Mouse (Mus musculus): ENCODE data around the gene Edc4. TPM values are rescaled to one million over a fixed set of nuclear protein-coding genes. Genes with fewer than 3 reads are reported as not detected.

The Edc4 gene
- polyA plus RNA-seq, 1 experiment: 75.5 TPM

- no peaks in the 10 kb centered on the region for H3K27me3 ChIP-seq (ENCODE audit: control insufficient read depth, insufficient read depth, low read length)
- no peak for DNase-seq
- WGBS: 80% methylated on average over 5 of the region's 5 CpGs
- H3K27ac ChIP-seq (ENCODE audit: insufficient read depth, low read length): no peak overlapping the region
- no peak for TF ChIP-seq CTCF (IDR thresholded peaks at IDR 0.05; ENCODE audit: borderline replicate concordance, insufficient read depth, low read depth, low read length)
- no peak for TF ChIP-seq POLR2A (IDR thresholded peaks at IDR 0.05; ENCODE audit: borderline replicate concordance, insufficient read depth, low read length)
- peaks cover 9% of the 10 kb centered on the region; the same call in 1 of the 2 replicates for H3K4me1 ChIP-seq (ENCODE audit: control insufficient read depth, insufficient read depth, low read length)
- H3K4me3 ChIP-seq (replicated peaks; ENCODE audit: insufficient read depth, low read depth, low read length): no peak overlapping the region
These were observed 22.2 kb upstream of the Edc4 start for GRCm38 (mm10) chr8:105858495-105858894.

GRCm38 (mm10) chr8:105859314-105859713, 21.4 kb upstream of the Edc4 start:
- H3K27ac ChIP-seq (ENCODE audit: insufficient read depth, low read length): no peak overlapping the region
- no peak for DNase-seq
- peaks cover 9% of the 10 kb centered on the region; the same call in 1 of the 2 replicates for H3K4me1 ChIP-seq (ENCODE audit: control insufficient read depth, insufficient read depth, low read length)
- H3K4me3 ChIP-seq (replicated peaks; ENCODE audit: insufficient read depth, low read depth, low read length): no peak overlapping the region
- no peaks in the 10 kb centered on the region for H3K27me3 ChIP-seq (ENCODE audit: control insufficient read depth, insufficient read depth, low read length)
- no peak for TF ChIP-seq CTCF (IDR thresholded peaks at IDR 0.05; ENCODE audit: borderline replicate concordance, insufficient read depth, low read depth, low read length)
- TF ChIP-seq POLR2A (IDR thresholded peaks at IDR 0.05; ENCODE audit: borderline replicate concordance, insufficient read depth, low read length): no peak
- WGBS: 70% methylated on average over 5 of the region's 5 CpGs

GRCm38 (mm10) chr8:105860143-105860981, 20.3 kb upstream of the Edc4 start, which contains the start of gene Nutf2:
Gene Nutf2, plus strand, starts transcription at chr8:105860580.
- peak; percentile 92 to 98 for DNase-seq
- no peak for TF ChIP-seq CTCF (IDR thresholded peaks at IDR 0.05; ENCODE audit: borderline replicate concordance, insufficient read depth, low read depth, low read length)
- peak; percentile 56; the same call in 1 of the 2 replicates for TF ChIP-seq POLR2A (IDR thresholded peaks at IDR 0.05; ENCODE audit: borderline replicate concordance, insufficient read depth, low read length)
- 1% methylated on average over 59 of the region's 59 CpGs for WGBS

GRCm38 (mm10) chr8:105861951-105862350, 18.7 kb upstream of the Edc4 start:
- Histone ChIP-seq H3K4me1 (ENCODE audit: control insufficient read depth, insufficient read depth, low read length) (peaks cover 9% of the 10 kb centered on the region), H3K4me3 (replicated peaks; ENCODE audit: insufficient read depth, low read depth, low read length) (peak overlapping the region; percentile 72), H3K27ac (ENCODE audit: insufficient read depth, low read length) (no peak overlapping the region), H3K27me3 (ENCODE audit: control insufficient read depth, insufficient read depth, low read length) (no peaks in the 10 kb centered on the region)
- no peak for DNase-seq
- 0% methylated on average over 1 of the region's 1 CpGs for WGBS
- TF ChIP-seq CTCF (IDR thresholded peaks at IDR 0.05; ENCODE audit: borderline replicate concordance, insufficient read depth, low read depth, low read length): no peak
- no peak for TF ChIP-seq POLR2A (IDR thresholded peaks at IDR 0.05; ENCODE audit: borderline replicate concordance, insufficient read depth, low read length)

More at GRCm38 (mm10) chr8:105860143-105860981, 20.3 kb upstream of the Edc4 start, which contains the start of gene Nutf2:
- H3K27me3 ChIP-seq (ENCODE audit: control insufficient read depth, insufficient read depth, low read length): no peaks in the 10 kb centered on the region
- H3K4me1 ChIP-seq (ENCODE audit: control insufficient read depth, insufficient read depth, low read length): peaks cover 9% of the 10 kb centered on the region; the same call in 1 of the 2 replicates
- H3K27ac ChIP-seq (ENCODE audit: insufficient read depth, low read length): peak within 1 kb of the TSS; percentile 86
- H3K4me3 ChIP-seq (replicated peaks; ENCODE audit: insufficient read depth, low read depth, low read length): peak within 1 kb of the TSS; percentile 72

GRCm38 (mm10) chr8:105866364-105867029, 14.2 kb upstream of the Edc4 start:
- no peak overlapping the region for H3K27ac ChIP-seq (ENCODE audit: insufficient read depth, low read length)
- H3K27me3 ChIP-seq (ENCODE audit: control insufficient read depth, insufficient read depth, low read length): no peaks in the 10 kb centered on the region
- no peak overlapping the region for H3K4me3 ChIP-seq (replicated peaks; ENCODE audit: insufficient read depth, low read depth, low read length)
- 82% methylated on average over 6 of the region's 6 CpGs for WGBS
- no peak for TF ChIP-seq POLR2A (IDR thresholded peaks at IDR 0.05; ENCODE audit: borderline replicate concordance, insufficient read depth, low read length)
- TF ChIP-seq CTCF (IDR thresholded peaks at IDR 0.05; ENCODE audit: borderline replicate concordance, insufficient read depth, low read depth, low read length): peak; percentile 18; the same call in 1 of the 2 replicates
- DNase-seq: no peak
- peaks cover 9% of the 10 kb centered on the region for H3K4me1 ChIP-seq (ENCODE audit: control insufficient read depth, insufficient read depth, low read length)

- peak overlapping the region; percentile 89 for H3K27ac ChIP-seq (ENCODE audit: insufficient read depth, low read length)
- DNase-seq: peak; percentile 68 to 86
- WGBS: 6% methylated on average over 6 of the region's 6 CpGs
These were observed 6.4 kb upstream of the Edc4 start for GRCm38 (mm10) chr8:105874301-105874700.

GRCm38 (mm10) chr8:105889756-105890465, 9.2 kb downstream of the Edc4 start:
- peaks cover 6% of the 10 kb centered on the region; the same call in 1 of the 2 replicates for H3K4me1 ChIP-seq (ENCODE audit: control insufficient read depth, insufficient read depth, low read length)
- H3K27ac ChIP-seq (ENCODE audit: insufficient read depth, low read length): no peak overlapping the region
- no peak overlapping the region for H3K4me3 ChIP-seq (replicated peaks; ENCODE audit: insufficient read depth, low read depth, low read length)
- no peaks in the 10 kb centered on the region for H3K27me3 ChIP-seq (ENCODE audit: control insufficient read depth, insufficient read depth, low read length)
- 23% methylated on average over 12 of the region's 12 CpGs for WGBS
- peak in 1 of 2 experiments; percentile 43 for DNase-seq
- TF ChIP-seq POLR2A (IDR thresholded peaks at IDR 0.05; ENCODE audit: borderline replicate concordance, insufficient read depth, low read length) (no peak), CTCF (IDR thresholded peaks at IDR 0.05; ENCODE audit: borderline replicate concordance, insufficient read depth, low read depth, low read length) (no peak)

More at GRCm38 (mm10) chr8:105874301-105874700, 6.4 kb upstream of the Edc4 start:
- Histone ChIP-seq H3K4me3 (replicated peaks; ENCODE audit: insufficient read depth, low read depth, low read length) (peak overlapping the region; percentile 28), H3K4me1 (ENCODE audit: control insufficient read depth, insufficient read depth, low read length) (peaks cover 26% of the 10 kb centered on the region), H3K27me3 (ENCODE audit: control insufficient read depth, insufficient read depth, low read length) (no peaks in the 10 kb centered on the region)
- TF ChIP-seq CTCF (IDR thresholded peaks at IDR 0.05; ENCODE audit: borderline replicate concordance, insufficient read depth, low read depth, low read length): no peak
- no peak for TF ChIP-seq POLR2A (IDR thresholded peaks at IDR 0.05; ENCODE audit: borderline replicate concordance, insufficient read depth, low read length)
